Mouse (Mus musculus): ENCODE measurements around the gene Traf3.

Gene Traf3

GRCm38 (mm10) chr12:111265212-111265611, 99.0 kb downstream of the Traf3 start:
- no peak for DNase-seq

- no peak for DNase-seq
Observed at GRCm38 (mm10) chr12:111266592-111266991, 100.4 kb downstream of the Traf3 start.

GRCm38 (mm10) chr12:111267673-111268325, 101.6 kb downstream of the Traf3 start:
- DNase-seq: no peak

GRCm38 (mm10) chr12:111270629-111271277, 104.6 kb downstream of the Traf3 start, which contains the start of gene Amn:
TSS of gene Amn (plus strand) at chr12:111271095.
- peak; percentile 88 for DNase-seq

- no peak for DNase-seq
Observed at GRCm38 (mm10) chr12:111271406-111271805, 105.2 kb downstream of the Traf3 start.

GRCm38 (mm10) chr12:111271966-111272365, 105.8 kb downstream of the Traf3 start:
- no peak for DNase-seq

- DNase-seq: peak; percentile 90
Observed at GRCm38 (mm10) chr12:111272420-111272819, 106.2 kb downstream of the Traf3 start.

- DNase-seq: no peak
Observed at GRCm38 (mm10) chr12:111274006-111274405, 107.8 kb downstream of the Traf3 start.

GRCm38 (mm10) chr12:111274447-111275149, 108.4 kb downstream of the Traf3 start:
- DNase-seq: no peak

- DNase-seq: no peak
Observed at GRCm38 (mm10) chr12:111275150-111275841, 109.1 kb downstream of the Traf3 start.

- DNase-seq: peak; percentile 50
Observed at GRCm38 (mm10) chr12:111276371-111276770, 110.2 kb downstream of the Traf3 start.

- DNase-seq: no peak
Observed at GRCm38 (mm10) chr12:111283573-111283972, 117.4 kb downstream of the Traf3 start.

- DNase-seq: no peak
Observed at GRCm38 (mm10) chr12:111284532-111284931, 118.4 kb downstream of the Traf3 start.

- no peak for DNase-seq
Observed at GRCm38 (mm10) chr12:111293025-111293424, 126.9 kb downstream of the Traf3 start.

- no peak for DNase-seq
Observed at GRCm38 (mm10) chr12:111301322-111302017, 135.3 kb downstream of the Traf3 start.

- DNase-seq: no peak
Observed at GRCm38 (mm10) chr12:111302018-111302345, 135.8 kb downstream of the Traf3 start.

GRCm38 (mm10) chr12:111303702-111304337, 137.7 kb downstream of the Traf3 start:
- DNase-seq: no peak

GRCm38 (mm10) chr12:111306821-111307220, 140.7 kb downstream of the Traf3 start:
- no peak for DNase-seq

- DNase-seq: no peak
Observed at GRCm38 (mm10) chr12:111309256-111309655, 143.1 kb downstream of the Traf3 start.

GRCm38 (mm10) chr12:111309931-111310330, 143.8 kb downstream of the Traf3 start:
- no peak for DNase-seq

- no peak for DNase-seq
Observed at GRCm38 (mm10) chr12:111311775-111312174, 145.6 kb downstream of the Traf3 start.

GRCm38 (mm10) chr12:111314273-111314672, 148.1 kb downstream of the Traf3 start:
- no peak for DNase-seq
